Mouse (Mus musculus) gastrocnemius, postnatal 4 days (tissue): ENCODE measurements around the gene Trhr2. TPM values are rescaled to one million over a fixed set of nuclear protein-coding genes. Genes with fewer than 3 reads are reported as not detected.
"Not testable (repeated sequence)": the region's sequence is repeated elsewhere in the genome, so short reads cannot be mapped to it uniquely, and the experiment has no call there.

Experiments
- DNase-seq, 2 experiments: peaks; one replicate each; pipeline ENCODE4 v3.0.0; 2021 to 2022; ENCODE audit warnings: low spot score in 2 of 2, mixed read lengths in 2 of 2
- total RNA-seq, 2 experiments: library from RNA; stranded (reverse); gene quantifications; 2 replicates each; pipeline ENCODE4 v1.2.3; 2021

The Trhr2 gene
- total RNA-seq, 2 experiments from 2014 or later, result not detected

DNA sequence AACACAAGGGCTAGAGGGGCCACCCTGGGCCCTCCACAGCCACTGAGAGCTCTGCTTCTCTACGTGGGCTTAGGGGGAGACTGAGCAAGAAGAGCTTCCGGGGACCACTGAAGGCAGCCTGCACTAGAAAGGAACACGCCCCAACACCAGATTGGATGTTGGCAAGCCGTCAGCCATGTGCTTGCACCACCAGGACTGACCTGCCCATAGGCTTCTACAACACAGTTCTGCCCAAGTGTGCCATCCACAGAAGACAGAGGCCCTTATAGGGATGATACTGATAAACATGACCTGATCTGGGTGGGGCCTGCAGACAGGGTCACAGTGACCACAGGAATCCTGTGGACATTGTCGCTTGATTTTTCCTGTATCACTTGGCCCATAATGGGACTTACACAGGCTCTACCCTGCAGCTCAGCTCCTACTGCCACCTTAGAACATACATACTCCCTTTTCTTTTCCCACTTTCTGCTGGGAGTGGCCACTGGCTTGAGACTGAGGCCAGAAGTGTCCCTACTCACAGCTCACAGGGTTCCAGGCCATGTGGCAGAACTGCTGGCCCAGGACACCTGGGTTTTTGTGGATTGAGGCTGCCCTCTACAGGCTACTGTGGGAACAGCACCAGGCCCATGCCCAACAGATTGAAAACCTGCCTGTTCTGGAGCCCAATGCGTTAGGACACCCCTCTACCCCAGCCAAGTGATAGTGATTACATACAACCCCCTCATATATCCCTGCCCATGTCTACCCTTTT lies 27.6 kb downstream of the Trhr2 start:
- DNase-seq, result peak; percentile 59 to 80

- peak in 1 of 2 experiments; percentile 63 for DNase-seq
Measured at GRCm38 (mm10) chr8:122331134-122331523, 29.4 kb downstream of the Trhr2 start.

GRCm38 (mm10) chr8:122330446-122331133 lies 30.0 kb downstream of the Trhr2 start:
- no peak for DNase-seq

DNA sequence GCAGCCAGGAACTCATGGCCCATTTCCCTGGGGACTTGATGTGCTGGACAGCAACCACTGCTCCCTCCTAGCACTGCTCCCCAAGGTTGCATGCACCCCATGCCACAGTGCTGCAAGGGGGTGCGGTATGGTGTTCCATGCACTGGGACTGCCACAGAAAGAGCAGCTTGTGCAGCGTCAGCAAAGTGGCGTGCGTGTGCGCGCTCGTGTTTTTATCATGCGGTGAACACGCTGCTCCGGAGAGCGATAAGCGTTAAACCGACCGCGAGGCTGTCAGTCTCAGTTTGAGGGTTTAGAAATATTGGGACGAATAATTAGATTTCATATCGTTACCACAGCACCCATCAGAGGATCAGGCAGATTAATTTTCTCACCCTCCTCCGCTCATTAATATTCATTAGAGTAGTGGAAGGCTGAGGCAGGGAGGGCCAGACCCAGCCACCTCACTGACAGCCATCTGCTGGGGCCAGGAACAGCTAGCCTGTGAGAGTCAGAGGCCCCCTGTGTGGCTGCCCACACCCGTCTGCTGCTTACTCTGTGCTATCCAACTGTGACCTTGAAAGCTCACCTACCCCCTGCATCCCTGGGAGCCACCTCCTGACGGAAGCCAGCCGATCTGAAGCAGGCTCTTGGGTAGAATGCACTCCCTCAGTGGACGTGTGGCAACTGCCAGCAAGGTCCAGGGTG lies 30.9 kb downstream of the Trhr2 start:
- DNase-seq, result no peak

DNA sequence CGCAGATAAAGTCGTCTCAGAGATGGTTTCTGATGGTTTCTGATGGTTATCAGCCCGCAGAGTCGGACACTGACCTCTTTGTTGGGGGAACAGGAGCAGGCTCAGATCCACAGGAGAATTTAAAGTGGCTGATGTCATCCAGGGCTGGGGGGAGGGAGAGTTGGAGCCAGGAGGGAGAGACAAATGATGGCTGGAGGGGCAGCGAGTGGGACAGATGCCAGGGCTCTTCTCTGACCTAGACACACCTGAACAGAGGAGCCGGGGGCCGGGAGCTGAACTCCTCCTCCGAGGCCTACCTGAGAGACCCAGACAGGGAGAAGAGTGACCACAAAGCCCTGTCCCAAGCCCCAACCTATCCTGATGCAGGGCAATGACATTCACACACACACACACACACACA lies 31.5 kb downstream of the Trhr2 start:
- DNase-seq, result no peak

DNA sequence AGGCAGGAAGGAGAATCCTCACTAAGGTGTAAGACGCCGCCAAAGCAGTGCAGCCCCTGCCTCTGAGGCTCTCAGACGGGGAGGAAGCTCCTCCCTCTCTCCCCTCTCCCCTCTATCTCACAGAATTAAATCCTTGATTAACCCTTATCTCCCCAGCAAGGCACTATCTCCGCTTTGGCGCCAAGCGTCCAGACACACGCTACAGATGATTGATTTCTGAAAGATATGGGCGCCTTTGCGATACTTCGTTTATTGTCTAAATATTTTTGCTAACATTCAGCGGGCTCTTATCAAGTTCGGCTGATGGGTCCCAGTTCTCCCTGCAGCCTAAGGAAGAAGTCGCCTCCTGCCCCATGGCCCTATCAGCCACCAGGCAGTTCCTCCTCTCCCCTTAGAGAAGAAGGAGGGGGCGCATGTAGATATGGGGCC lies 34.4 kb downstream of the Trhr2 start:
- DNase-seq, result no peak

GRCm38 (mm10) chr8:122325196-122325595 lies 35.4 kb downstream of the Trhr2 start:
- DNase-seq, result no peak

- DNase-seq, result not testable (repeated sequence)
Measured at GRCm38 (mm10) chr8:122323951-122324402, 36.6 kb downstream of the Trhr2 start.

DNA sequence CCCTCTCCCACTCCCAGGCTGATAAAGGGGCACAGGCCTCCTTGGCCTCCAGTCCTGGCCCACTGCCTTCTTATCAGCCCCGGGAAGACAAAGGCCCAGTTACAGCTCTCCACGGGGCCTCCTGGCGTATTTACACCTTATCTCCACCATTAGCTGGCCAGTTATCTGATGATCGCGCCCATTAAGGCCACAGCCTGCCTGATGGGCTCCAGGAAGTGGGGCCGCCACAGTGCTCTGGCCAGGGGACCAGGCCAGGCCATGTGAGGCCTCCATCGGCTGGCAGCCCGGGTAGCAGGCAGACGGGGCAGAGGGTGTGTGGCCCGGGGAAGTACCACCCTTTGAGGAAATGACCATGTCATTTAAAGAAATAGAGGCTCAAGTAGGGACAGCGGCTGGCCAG lies 37.8 kb downstream of the Trhr2 start:
- no peak for DNase-seq

DNA sequence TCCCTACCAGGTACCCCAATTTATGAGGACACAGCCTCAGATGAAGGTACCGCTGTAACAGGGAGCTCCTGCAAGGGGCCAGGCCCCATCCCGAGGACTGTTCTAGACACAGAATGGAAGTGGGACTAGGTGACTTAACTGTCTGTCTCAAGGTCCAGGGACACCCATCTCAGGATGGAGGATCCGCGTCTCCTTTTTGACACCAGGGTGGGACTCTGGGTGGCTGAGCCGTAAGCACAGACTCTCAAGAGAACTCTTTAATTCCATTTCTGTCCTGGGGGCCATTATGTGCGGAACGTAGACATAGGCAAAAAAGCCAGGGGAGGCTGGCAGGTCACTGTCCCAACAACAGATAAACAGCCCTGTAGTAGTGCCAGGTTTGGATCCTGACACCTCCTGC lies 38.4 kb downstream of the Trhr2 start:
- DNase-seq, result no peak

DNA sequence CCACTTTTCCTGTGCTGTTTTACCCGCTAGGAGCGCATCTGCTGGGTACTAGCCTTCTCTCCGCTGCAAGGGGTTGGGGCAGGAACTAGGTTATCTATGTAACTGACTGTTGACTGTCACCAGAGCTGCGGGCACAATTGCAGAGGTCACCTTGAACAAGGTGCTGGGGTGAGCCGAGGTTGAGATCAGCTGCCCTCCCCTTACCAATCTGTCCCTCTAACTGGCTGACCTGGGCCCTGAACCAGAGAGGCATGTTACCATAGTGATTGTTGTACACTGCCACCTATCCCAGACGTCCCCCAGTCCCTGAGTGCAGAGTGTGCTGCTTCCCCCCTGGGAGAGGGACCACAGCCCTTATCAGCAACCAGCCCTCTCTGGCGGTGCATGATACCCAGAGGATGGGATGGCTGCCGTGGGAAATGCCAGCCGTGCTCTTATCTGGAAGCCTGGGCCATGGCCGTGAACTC lies 39.1 kb downstream of the Trhr2 start:
- no peak for DNase-seq

GRCm38 (mm10) chr8:122320541-122320940 lies 40.0 kb downstream of the Trhr2 start:
- no peak for DNase-seq

DNA sequence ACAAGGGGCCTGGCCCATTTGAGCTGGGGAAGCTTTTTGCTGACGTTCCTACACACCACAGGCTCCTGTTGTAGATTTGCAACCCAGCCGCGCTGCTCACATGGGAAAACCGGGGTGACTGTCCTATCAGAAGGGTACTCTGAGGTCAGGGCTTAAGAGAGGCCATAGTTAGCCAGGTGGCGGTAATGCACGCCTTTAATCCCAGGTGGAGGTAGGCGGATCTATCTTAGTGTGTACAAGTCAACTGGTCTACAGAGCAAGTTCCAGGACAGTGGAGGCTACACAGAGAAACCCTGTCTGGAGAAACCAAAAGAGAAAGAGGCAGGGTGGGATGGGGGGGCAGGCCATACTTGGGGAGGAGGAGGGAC lies 40.9 kb downstream of the Trhr2 start:
- no peak for DNase-seq

- DNase-seq, result no peak
Measured at GRCm38 (mm10) chr8:122319045-122319707, 41.4 kb downstream of the Trhr2 start.

- DNase-seq, result no peak
Measured at GRCm38 (mm10) chr8:122317918-122318475, 42.5 kb downstream of the Trhr2 start.

- DNase-seq, result no peak
Measured at GRCm38 (mm10) chr8:122316402-122316801, 44.1 kb downstream of the Trhr2 start.

DNA sequence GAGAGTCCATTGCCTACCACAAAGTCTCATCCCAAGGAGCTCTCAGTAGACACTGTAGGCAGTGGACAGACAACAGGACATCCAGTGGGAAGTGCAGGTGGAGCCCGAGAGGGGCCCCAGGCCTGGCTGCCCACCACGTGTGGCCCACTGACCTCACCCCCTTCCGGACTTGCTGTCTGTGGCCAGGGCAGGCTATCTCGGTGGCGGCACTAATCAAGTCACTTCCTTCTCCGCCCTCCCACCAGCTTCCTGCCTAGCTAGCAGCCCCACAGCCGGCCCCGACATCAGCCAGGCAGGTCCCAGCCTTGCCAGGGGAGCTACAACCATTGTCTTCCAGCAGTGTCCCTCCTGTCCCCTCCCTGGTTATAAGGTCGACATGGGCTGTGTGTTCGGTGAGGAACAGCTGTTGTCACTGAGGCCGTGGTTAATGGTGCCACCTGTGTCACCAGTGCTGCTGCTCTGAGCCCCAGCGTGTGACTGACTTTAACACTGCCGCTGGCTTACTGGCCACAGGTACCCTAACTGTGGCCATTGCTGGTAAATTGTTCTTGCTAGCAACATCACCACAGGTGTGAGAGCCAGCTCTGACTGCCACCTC lies 45.5 kb downstream of the Trhr2 start:
- no peak for DNase-seq

DNA sequence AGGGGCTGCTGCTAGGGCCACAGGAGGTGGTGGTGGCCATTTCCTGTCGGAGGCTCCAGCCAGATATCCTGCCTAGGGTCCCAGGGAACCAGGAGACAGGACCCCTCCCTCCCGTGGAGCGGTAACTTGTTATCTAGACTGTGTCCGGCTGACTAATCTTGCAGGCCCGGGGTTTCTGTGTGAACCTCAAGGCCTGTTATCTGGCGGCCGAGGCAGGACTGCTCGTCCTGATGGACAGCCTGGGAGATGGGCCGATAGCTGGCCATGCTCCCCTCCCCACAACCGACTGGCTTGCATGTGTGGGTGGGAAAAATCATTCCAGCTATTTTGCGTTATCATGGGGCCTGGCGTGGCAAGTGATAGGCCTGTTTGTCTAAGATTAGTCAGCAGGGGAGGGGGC lies 47.2 kb downstream of the Trhr2 start:
- DNase-seq, result no peak

DNA sequence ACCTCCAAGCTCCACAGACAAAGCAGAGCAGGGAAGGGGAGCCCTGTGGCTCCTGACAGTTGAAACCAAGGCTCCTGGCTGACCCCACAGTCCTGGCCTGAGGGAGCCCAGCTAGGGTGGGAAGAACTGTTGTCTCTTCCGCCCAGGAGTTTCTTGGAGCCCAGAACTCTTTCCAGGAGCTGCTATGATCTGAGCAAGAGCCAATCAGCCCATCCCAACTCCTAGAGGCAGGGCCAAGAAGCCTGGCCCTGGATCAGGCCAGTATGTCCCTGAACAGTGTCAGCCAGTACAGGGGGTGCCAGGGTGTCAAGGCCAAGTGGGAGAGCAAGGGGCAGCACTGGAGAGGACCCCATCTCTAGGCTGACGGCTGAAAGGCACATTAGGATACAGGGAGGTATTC lies 48.0 kb downstream of the Trhr2 start:
- no peak for DNase-seq

GRCm38 (mm10) chr8:122311115-122311514 lies 49.4 kb downstream of the Trhr2 start:
- no peak for DNase-seq

DNA sequence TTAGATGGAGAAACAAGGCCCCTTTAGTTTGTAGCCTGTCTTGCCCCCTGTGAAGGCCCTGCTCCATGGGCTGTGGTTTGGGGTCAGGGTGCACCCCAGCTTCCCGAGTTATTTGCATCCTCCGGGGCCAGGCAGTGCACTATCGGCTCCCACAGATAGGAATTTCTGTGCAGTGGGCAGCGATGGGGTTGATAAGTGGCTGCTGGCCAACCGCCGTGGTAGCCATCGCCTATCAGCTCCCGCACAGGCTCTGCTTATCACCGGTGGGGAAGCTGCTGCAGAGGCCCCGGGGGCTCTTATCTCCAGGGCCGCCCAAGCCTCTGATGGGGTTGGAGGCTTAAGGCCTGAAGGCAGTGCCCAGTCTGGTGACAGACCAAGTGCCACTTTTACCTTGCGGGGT lies 51.3 kb downstream of the Trhr2 start:
- DNase-seq, result no peak
